Mouse (Mus musculus) embryonic facial prominence, embryonic 10.5 days (tissue): ENCODE data around the gene Pdpn. TPM values are rescaled to one million over a fixed set of nuclear protein-coding genes. Genes with fewer than 3 reads are reported as not detected.
"Not testable (repeated sequence)": the region's sequence is repeated elsewhere in the genome, so short reads cannot be mapped to it uniquely, and the experiment has no call there.

Source experiments
- DNase-seq: peaks from one replicate; pipeline ENCODE4 v3.0.0-alpha.2; 2017; ENCODE audit warnings: low spot score
- H3K27ac ChIP-seq: fragments of 300-500 bp; sonication (generic); replicated peaks from 2 replicates; pipeline ENCODE4 v1.5.1; 2016; ENCODE audit warnings: mild to moderate bottlenecking
- H3K27me3 ChIP-seq: fragments of 300-500 bp; sonication (generic); replicated peaks from 2 replicates; pipeline ENCODE4 v1.6.1; 2016; ENCODE audit warnings: low read depth, mild to moderate bottlenecking; ENCODE audit not compliant: poor library complexity, severe bottlenecking
- H3K36me3 ChIP-seq: fragments of 300-500 bp; sonication (generic); replicated peaks from 2 replicates; pipeline ENCODE4 v1.6.1; 2016; ENCODE audit warnings: mild to moderate bottlenecking, moderate library complexity
- H3K4me1 ChIP-seq: fragments of 300-500 bp; sonication (generic); 2 replicates; pipeline ENCODE4 v1.6.1; 2016
- H3K4me3 ChIP-seq: fragments of 300-500 bp; sonication (generic); 2 replicates; pipeline ENCODE4 v1.5.1; 2016; ENCODE audit warnings: mild to moderate bottlenecking, moderate library complexity
- H3K9me3 ChIP-seq: fragments of 300-500 bp; sonication (generic); 2 replicates; pipeline ENCODE4 v1.6.1; 2016; ENCODE audit warnings: mild to moderate bottlenecking
- WGBS: fragments of 180-500 bp; shearing (Covaris S2); methylation state at CpG from one replicate; pipeline ENCODE4 v1.1.7; 2016; 5-methylcytosine and 5-hydroxymethylcytosine counted together
- polyA plus RNA-seq: library from polyadenylated mRNA; unstranded; fragments of >200 nt; fragmentation: Nextera tagmentation; extraction: Ambion mirVana; gene quantifications from 2 replicates; pipeline ENCODE4 v1.2.1, GENCODE M21; 2016

The Pdpn gene
- polyA plus RNA-seq = 38.0 and 43.0 TPM in 2 replicates

DNA sequence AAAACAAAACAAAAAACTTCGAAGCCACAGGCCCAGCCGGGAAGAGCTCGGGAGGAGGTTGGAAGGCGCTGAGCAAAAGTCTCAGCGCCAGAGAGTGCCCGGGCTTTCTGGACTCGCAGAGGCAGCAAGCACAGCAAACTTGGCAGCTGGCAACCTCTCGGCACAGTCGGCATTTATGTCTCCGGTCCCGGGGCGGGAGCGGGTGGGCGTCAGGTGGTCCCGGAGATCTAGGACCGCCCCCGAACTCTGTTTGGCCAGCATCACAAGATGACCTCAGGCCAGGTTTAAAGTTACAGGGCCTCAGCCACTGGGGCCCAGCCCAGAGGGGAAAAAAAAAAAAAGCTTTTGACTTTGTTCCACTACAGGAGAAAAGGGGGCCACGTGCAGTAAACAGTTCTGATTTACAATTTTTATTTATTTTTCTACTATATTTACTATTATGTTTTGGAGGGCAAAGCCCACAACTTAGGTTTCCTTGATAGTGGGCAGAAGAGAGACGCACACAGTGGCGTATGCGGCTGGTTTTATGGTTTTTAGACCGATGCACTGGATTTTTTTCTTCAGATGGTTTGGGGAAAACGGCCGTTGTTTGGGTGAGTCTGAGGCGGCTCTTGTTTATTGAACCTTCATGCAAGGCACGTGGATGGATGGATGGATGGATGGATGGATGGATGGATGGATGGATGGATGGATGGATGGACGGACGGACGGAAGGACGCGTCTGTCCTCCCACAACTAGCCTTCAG lies at the start of gene Pdpn:
Pdpn (minus strand) TSS at position 240 of the 746 bp plus-strand sequence.
- Histone ChIP-seq H3K4me1 (peaks cover 64% of the 10 kb centered on the region), H3K4me3 (peak within 1 kb of the TSS; percentile 66), H3K27ac (peak within 1 kb of the TSS; percentile 86), H3K36me3 (no peaks in the 10 kb centered on the region), H3K9me3 (no peaks in the 10 kb centered on the region), H3K27me3 (peaks cover 50% of the 10 kb centered on the region)
- peak; percentile 90 for DNase-seq
- 1% methylated on average over 31 of the region's 31 CpGs for WGBS

DNA sequence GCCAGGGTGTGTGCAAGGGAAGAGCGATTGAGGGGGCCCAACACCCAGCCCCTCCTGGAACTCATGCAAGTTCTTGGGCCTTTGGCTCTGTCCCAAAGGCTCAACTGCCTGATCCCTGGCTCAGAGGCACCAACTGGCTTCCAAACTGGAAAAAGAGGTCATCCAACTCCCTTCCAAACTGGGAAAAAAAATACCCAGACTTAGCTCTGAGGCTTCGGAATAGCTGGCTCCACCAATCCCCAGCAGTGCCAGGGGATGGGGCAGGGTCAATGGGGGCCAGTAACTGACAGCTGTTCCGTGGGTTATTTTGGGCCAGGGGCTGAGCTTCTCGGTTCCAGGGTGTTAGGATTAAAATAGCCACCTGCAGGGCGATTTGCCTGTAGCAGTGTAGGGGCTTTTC lies 49.3 kb upstream of the Pdpn start:
- no peak for DNase-seq
- Histone ChIP-seq H3K4me1 (peaks cover 20% of the 10 kb centered on the region), H3K9me3 (no peaks in the 10 kb centered on the region), H3K4me3 (no peak overlapping the region), H3K27ac (no peak overlapping the region), H3K36me3 (no peaks in the 10 kb centered on the region), H3K27me3 (peaks cover 68% of the 10 kb centered on the region)
- 23% methylated on average over 5 of the region's 5 CpGs for WGBS

DNA sequence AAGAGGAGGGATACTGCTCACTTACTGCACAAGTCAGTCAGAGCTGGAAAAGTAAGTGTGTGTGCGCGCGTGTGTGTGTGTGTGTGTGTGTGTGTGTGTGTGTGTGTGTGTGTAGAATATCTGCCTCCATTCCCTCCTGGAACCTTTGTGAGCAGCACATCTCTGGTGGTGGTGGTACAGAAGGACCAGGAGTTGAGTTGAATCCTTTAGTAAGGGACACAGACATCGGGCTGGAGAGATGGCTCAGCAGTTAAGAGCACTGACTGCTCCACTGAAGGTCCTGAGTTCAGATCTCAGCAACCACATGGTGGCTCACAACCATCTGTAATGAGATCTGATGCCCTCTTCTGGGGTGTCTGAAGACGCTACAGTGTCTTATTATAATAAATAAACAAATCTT lies 46.1 kb upstream of the Pdpn start:
- not testable (repeated sequence) for H3K4me3 ChIP-seq, H3K9me3 ChIP-seq, DNase-seq, H3K36me3 ChIP-seq, H3K27ac ChIP-seq
- WGBS = 80% methylated on average over 5 of the region's 5 CpGs
- Histone ChIP-seq H3K27me3 (peaks cover 39% of the 10 kb centered on the region), H3K4me1 (peaks cover 18% of the 10 kb centered on the region)

DNA sequence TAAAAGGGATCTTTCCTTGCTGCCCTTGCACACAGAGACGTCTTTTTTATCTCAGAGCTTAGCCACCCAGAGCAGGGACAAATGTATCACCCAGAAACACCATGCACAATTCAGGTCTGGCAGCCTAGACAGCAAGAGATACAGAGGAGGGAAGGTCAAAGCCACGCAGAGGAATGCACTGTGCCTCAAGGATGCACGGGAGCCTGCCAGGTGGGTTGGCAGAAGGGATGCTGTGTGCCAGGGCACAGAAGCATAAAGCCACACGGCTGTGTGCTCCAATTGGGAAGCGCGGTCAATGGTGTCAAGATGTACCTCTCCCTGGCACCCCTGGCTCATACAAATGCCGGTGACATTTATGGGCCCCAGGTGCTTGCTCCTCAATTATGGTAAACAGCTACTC lies 42.1 kb upstream of the Pdpn start:
- H3K4me1 ChIP-seq = no peaks in the 10 kb centered on the region
- WGBS = 86% methylated on average over 7 of the region's 7 CpGs
- no peak for DNase-seq
- H3K36me3 ChIP-seq = no peaks in the 10 kb centered on the region
- no peaks in the 10 kb centered on the region for H3K9me3 ChIP-seq
- no peak overlapping the region for H3K27ac ChIP-seq
- no peak overlapping the region for H3K4me3 ChIP-seq
- H3K27me3 ChIP-seq = no peaks in the 10 kb centered on the region

DNA sequence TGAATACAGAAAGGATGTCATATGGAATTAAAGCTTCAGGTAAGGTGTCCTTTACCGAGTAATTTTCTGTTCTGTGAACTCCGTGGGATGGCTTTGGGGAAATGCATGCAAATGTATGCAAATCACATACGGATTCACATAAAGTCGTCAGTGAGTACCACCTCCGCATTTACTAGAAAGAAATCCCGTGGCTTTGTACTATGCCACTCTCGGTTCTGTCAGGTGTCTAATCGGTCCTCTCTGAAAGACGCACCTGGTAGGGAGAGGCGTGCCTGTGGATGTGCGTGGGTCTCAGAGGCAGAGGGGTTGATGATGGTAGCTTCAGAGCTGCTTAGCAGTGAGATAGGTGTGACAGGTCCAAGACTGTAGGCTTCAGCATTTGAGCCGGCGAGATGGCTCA lies 40.4 kb upstream of the Pdpn start:
- Histone ChIP-seq H3K27me3 (no peaks in the 10 kb centered on the region), H3K36me3 (no peaks in the 10 kb centered on the region), H3K4me1 (no peaks in the 10 kb centered on the region), H3K27ac (no peak overlapping the region), H3K9me3 (no peaks in the 10 kb centered on the region), H3K4me3 (no peak overlapping the region)
- no peak for DNase-seq
- WGBS = 88% methylated on average over 13 of the region's 13 CpGs

DNA sequence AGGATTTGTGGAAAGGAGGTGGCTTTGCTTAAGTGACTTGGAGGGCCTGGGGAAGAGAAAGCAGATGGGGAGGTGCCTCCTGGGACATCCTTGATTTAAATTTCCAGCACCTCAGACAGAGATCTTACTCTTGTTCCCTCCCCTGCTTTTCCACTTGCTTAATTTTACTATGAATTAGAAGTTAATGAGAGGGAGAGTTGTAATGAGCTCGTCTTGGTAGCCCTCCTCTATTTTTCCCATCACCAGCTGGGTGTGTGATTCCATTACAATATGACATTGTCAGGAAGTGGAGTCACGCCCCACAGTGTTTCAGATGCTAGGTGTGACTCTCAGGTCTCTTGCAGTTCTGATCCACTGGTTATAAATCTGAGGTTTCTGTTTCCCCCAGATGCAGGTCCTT lies 36.7 kb upstream of the Pdpn start:
- 50% methylated on average over 2 of the region's 2 CpGs for WGBS
- Histone ChIP-seq H3K27me3 (no peaks in the 10 kb centered on the region), H3K4me1 (0 out of 2 replicates have a peak, but pooled peaks cover 4% of the 10 kb centered on the region), H3K9me3 (no peaks in the 10 kb centered on the region), H3K27ac (no peak overlapping the region), H3K36me3 (no peaks in the 10 kb centered on the region), H3K4me3 (no peak overlapping the region)
- DNase-seq = no peak

DNA sequence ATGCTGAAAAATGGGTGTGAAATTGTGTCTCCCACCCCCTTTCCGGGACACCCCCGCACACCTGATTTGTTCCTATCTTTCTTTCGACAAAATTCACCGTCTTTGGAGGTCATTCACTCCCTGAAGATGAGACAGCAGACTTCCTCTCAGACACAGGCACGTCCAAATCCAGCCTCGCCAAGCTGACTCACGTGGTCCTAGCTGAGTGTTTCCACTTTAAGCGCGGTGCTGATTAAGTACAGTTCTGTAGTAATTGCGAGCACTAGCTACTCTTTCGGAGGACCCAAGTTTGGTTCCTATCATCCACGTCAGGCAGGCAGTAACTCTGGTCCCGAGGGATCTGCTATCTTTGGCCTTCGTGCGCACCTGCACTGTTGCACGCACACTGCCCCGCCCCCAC lies 35.6 kb upstream of the Pdpn start:
- no peak overlapping the region for H3K4me3 ChIP-seq
- H3K36me3 ChIP-seq = no peaks in the 10 kb centered on the region
- no peaks in the 10 kb centered on the region for H3K27me3 ChIP-seq
- WGBS = 89% methylated on average over 17 of the region's 17 CpGs
- H3K4me1 ChIP-seq = peaks cover 13% of the 10 kb centered on the region
- DNase-seq = no peak
- no peaks in the 10 kb centered on the region for H3K9me3 ChIP-seq
- H3K27ac ChIP-seq = no peak overlapping the region

DNA sequence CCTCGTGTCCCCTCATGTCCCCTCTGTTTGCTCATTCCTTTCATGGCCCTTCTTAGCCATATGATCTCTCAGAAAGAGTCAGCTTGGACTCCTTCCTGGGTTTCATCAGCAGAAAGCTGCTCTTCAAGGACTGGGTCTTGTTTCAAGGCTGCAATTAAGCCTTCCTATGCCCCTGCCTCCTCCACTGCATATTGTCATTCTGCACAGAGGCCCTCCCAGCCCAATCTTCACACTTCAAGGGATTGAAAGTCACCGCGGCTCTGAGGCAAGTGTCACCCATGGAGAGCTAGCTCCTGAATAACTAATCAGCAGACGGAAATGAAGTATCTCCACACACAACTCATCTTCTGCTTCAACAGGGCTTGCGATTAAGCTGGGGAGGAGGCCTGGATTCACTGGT lies 34.8 kb upstream of the Pdpn start:
- Histone ChIP-seq H3K27ac (no peak overlapping the region), H3K27me3 (no peaks in the 10 kb centered on the region), H3K36me3 (no peaks in the 10 kb centered on the region), H3K9me3 (no peaks in the 10 kb centered on the region), H3K4me3 (no peak overlapping the region), H3K4me1 (peaks cover 21% of the 10 kb centered on the region)
- DNase-seq = no peak
- WGBS = 59% methylated on average over 5 of the region's 5 CpGs

DNA sequence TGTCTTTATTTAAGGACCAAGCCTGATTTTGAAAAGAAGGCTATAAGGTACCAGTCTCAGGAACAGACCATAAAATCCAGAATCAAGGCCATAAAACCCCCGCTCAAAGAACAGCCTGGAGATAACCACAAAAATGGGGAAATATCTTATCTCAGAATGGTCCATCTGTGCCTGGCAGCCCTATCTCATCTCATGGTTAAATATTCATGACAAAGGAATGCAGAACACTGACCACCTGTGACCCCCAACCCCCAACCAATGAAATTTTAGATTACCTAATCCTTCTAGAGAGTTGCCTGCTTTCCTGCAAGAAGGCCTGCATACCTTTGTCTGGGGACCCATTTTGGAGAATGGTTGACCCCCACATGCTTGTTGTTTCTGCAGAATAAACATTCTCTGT lies 32.4 kb upstream of the Pdpn start:
- DNase-seq = no peak
- H3K27me3 ChIP-seq = no peaks in the 10 kb centered on the region
- WGBS = 94% methylated on average over 1 of the region's 1 CpGs
- H3K4me3 ChIP-seq = no peak overlapping the region
- peaks cover 21% of the 10 kb centered on the region for H3K4me1 ChIP-seq
- no peaks in the 10 kb centered on the region for H3K9me3 ChIP-seq
- H3K27ac ChIP-seq = no peak overlapping the region
- no peaks in the 10 kb centered on the region for H3K36me3 ChIP-seq

DNA sequence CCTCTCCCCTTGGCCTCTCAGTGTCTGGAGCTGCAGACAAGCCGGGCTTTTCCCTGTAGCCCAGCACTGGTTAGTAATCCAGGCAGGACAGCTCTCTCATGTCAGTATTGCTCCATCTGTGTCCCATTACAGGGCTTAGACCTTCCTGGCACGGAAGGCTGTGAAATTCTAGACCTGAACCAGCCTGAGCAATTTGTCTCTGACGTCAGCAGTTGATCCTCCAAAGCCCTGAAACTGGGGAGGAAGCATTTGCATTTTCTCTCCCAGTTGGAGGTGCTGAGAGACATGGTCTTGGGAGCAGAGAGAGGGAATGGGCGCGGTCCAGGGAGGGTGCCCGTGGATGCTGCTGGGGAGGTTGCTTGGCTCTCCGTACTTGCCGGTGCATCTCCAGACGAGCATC lies 31.2 kb upstream of the Pdpn start:
- no peaks in the 10 kb centered on the region for H3K36me3 ChIP-seq
- WGBS = 27% methylated on average over 9 of the region's 9 CpGs
- DNase-seq = peak; percentile 81
- no peaks in the 10 kb centered on the region for H3K9me3 ChIP-seq
- peak overlapping the region; percentile 78 for H3K27ac ChIP-seq
- H3K4me3 ChIP-seq = peak overlapping the region; percentile 23; the same call in 1 of the 2 replicates
- no peaks in the 10 kb centered on the region for H3K27me3 ChIP-seq
- H3K4me1 ChIP-seq = peaks cover 25% of the 10 kb centered on the region

DNA sequence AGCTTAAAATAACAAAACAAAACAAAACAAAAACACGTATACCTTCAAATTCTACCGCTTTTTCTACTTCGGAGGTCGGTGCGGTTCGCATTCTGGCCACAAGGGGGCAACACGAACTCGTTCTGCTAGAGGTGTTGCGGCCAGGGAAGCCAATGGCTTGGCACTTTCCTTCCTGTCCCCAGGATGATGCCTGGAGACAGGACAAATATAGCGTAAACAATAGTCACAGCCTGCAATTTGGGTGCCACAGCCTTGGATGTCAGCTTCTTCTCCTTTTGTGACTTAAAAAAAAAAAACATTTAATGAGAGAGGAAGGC lies 26.2 kb upstream of the Pdpn start:
- no peak overlapping the region for H3K27ac ChIP-seq
- WGBS = 2% methylated on average over 10 of the region's 10 CpGs
- DNase-seq = peak; percentile 84
- no peaks in the 10 kb centered on the region for H3K27me3 ChIP-seq
- no peaks in the 10 kb centered on the region for H3K9me3 ChIP-seq
- H3K4me1 ChIP-seq = peaks cover 34% of the 10 kb centered on the region
- H3K36me3 ChIP-seq = peaks cover 5% of the 10 kb centered on the region; the same call in 1 of the 2 replicates
- H3K4me3 ChIP-seq = peak overlapping the region; percentile 43

DNA sequence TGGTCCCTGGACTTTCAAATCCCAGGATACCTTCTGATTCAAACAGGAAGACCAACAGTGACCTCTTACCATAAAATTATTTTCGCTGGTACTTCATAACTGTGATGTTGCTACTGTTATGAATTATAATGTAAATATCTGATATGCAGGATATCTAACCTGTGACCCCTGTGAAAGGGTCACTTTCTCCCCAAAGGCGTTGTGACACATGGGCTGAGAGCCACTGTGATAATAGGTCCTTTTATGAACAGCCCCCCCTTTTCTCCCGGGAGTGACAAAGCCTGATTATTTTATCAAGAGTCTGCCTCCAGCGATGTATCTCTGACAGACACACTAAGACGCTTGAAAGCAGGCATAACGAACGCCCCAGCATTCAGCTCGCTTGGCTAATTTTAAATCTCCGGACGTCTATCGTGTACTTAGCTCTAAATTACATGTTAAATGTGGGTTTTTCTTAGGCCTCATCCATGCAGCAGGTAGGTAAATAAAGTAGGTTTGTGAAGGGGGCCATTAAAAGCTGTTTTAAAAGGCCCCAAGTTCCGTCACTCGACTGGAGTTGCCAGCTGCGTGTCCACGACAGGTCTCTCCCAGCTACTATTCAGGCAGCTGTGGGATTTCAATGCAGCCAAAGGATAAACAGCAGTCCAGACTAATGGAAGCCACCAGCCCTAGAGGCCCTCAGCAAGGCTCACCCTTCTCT lies 25.7 kb upstream of the Pdpn start:
- peak overlapping the region; percentile 43 for H3K4me3 ChIP-seq
- H3K4me1 ChIP-seq = peaks cover 29% of the 10 kb centered on the region
- peak overlapping the region; percentile 71 for H3K27ac ChIP-seq
- 19% methylated on average over 15 of the region's 15 CpGs for WGBS
- H3K9me3 ChIP-seq = no peaks in the 10 kb centered on the region
- peaks cover 7% of the 10 kb centered on the region; the same call in 1 of the 2 replicates for H3K36me3 ChIP-seq
- DNase-seq = no peak
- H3K27me3 ChIP-seq = no peaks in the 10 kb centered on the region
